Mouse (Mus musculus) stomach, postnatal 0 days (tissue): ENCODE measurements at regions not wholly inside any gene's neighbourhood (a gene's known extent, or its start where the extent isn't known, plus 50 kb on each side); places are given as distances from the start of the nearest gene placed in this dataset.

Experiments
- ATAC-seq: fragments of 200-750 bp; cut with Nextera tagmentation; 2 replicates; pipeline ENCODE4 v1.8.0; 2017; ENCODE audit not compliant: low FRiP score, low TSS enrichment
- DNase-seq: peaks from one replicate; pipeline ENCODE4 v3.0.0-alpha.2; 2016; ENCODE audit warnings: low spot score
- H3K27ac ChIP-seq: fragments of 300-500 bp; sonication (generic); replicated peaks from 2 replicates; pipeline ENCODE4 v1.5.1; 2014; ENCODE audit warnings: mild to moderate bottlenecking, control low read depth
- H3K27me3 ChIP-seq: fragments of 300-500 bp; sonication (generic); 2 replicates; pipeline ENCODE4 v1.6.1; 2014; ENCODE audit warnings: low read length; ENCODE audit not compliant: control insufficient read depth, insufficient read depth
- H3K36me3 ChIP-seq: fragments of 300-500 bp; sonication (generic); 2 replicates; pipeline ENCODE4 v1.6.1; 2014; ENCODE audit warnings: low read length, mixed read lengths; ENCODE audit not compliant: control insufficient read depth, insufficient read depth
- H3K4me1 ChIP-seq: fragments of 300-500 bp; sonication (generic); replicated peaks from 2 replicates; pipeline ENCODE4 v1.6.1; 2014; ENCODE audit warnings: antibody characterized with exemption; ENCODE audit not compliant: control insufficient read depth, insufficient read depth
- H3K4me2 ChIP-seq: fragments of 300-500 bp; sonication (generic); replicated peaks from 2 replicates; pipeline ENCODE4 v1.6.1; 2014; ENCODE audit warnings: low read depth, mild to moderate bottlenecking, control low read depth, moderate library complexity
- H3K4me3 ChIP-seq: fragments of 300-500 bp; sonication (generic); 2 replicates; pipeline ENCODE4 v1.5.1; 2014; ENCODE audit warnings: low read depth, low read length, control low read depth
- H3K9ac ChIP-seq: fragments of 300-500 bp; sonication (generic); 2 replicates; pipeline ENCODE4 v1.6.1; 2014; ENCODE audit warnings: mild to moderate bottlenecking, low read length, control low read depth, mixed read lengths
- H3K9me3 ChIP-seq: fragments of 300-500 bp; sonication (generic); 2 replicates; pipeline ENCODE4 v1.6.1; 2016; ENCODE audit warnings: low read length; ENCODE audit not compliant: control insufficient read depth
- CTCF ChIP-seq: IDR thresholded peaks from 2 replicates; pipeline ENCODE4 v1.5.1; 2016; ENCODE audit warnings: antibody characterized with exemption, low read depth, mild to moderate bottlenecking, moderate library complexity
- EP300 ChIP-seq: optimal IDR thresholded peaks from 2 replicates; pipeline ENCODE3; 2016; ENCODE audit warnings: antibody characterized with exemption
- WGBS: fragments of 180-500 bp; shearing (Covaris S2); extraction: QIAGEN DNeasy Blood & Tissue Kit; methylation state at CpG from one replicate; pipeline ENCODE4 v1.1.7; 2014; 5-methylcytosine and 5-hydroxymethylcytosine counted together

- Histone ChIP-seq H3K4me2 (no peak overlapping the region), H3K27ac (no peak overlapping the region), H3K27me3 (no peaks in the 10 kb centered on the region), H3K9ac (no peak overlapping the region), H3K4me3 (no peak overlapping the region), H3K9me3 (no peaks in the 10 kb centered on the region), H3K36me3 (no peaks in the 10 kb centered on the region), H3K4me1 (0 out of 2 replicates have a peak, but pooled peaks cover 2% of the 10 kb centered on the region)
- no peak for ATAC-seq
- 21% methylated on average over 2 of the region's 2 CpGs for WGBS
- DNase-seq: no peak
- TF ChIP-seq CTCF: no peak
- no peak for TF ChIP-seq EP300
Observed at GRCm38 (mm10) chr16:18718040-18718439, 58.6 kb upstream of the Cldn5 start.

- TF ChIP-seq CTCF (no peak), EP300 (no peak)
- H3K4me3 ChIP-seq: no peak overlapping the region
- H3K9me3 ChIP-seq: no peaks in the 10 kb centered on the region
- no peak for ATAC-seq
- no peaks in the 10 kb centered on the region for H3K27me3 ChIP-seq
- no peaks in the 10 kb centered on the region for H3K36me3 ChIP-seq
- H3K9ac ChIP-seq: no peak overlapping the region
- no peak for DNase-seq
- H3K4me2 ChIP-seq: no peak overlapping the region
- 27% methylated on average over 13 of the region's 13 CpGs for WGBS
- 0 out of 2 replicates have a peak, but pooled peaks cover 2% of the 10 kb centered on the region for H3K4me1 ChIP-seq
- no peak overlapping the region for H3K27ac ChIP-seq
Observed at GRCm38 (mm10) chr16:18720433-18721233, 56.0 kb upstream of the Cldn5 start.

- TF ChIP-seq EP300 (no peak), CTCF (no peak)
- 71% methylated on average over 3 of the region's 3 CpGs for WGBS
- Histone ChIP-seq H3K27ac (no peak overlapping the region), H3K9me3 (no peaks in the 10 kb centered on the region), H3K9ac (no peak overlapping the region), H3K4me3 (no peak overlapping the region), H3K36me3 (no peaks in the 10 kb centered on the region), H3K4me1 (0 out of 2 replicates have a peak, but pooled peaks cover 2% of the 10 kb centered on the region), H3K4me2 (no peak overlapping the region), H3K27me3 (no peaks in the 10 kb centered on the region)
- ATAC-seq: no peak
- no peak for DNase-seq
Observed at GRCm38 (mm10) chr16:18723186-18723843, 53.3 kb upstream of the Cldn5 start.

- ATAC-seq (no peak), DNase-seq (no peak)
- no peaks in the 10 kb centered on the region for H3K27me3 ChIP-seq
- no peak overlapping the region for H3K4me3 ChIP-seq
- TF ChIP-seq CTCF (peak; percentile 41), EP300 (no peak)
- H3K9me3 ChIP-seq: no peaks in the 10 kb centered on the region
- H3K36me3 ChIP-seq: no peaks in the 10 kb centered on the region
- no peak overlapping the region for H3K9ac ChIP-seq
- H3K4me1 ChIP-seq: 0 out of 2 replicates have a peak, but pooled peaks cover 2% of the 10 kb centered on the region
- H3K27ac ChIP-seq: no peak overlapping the region
- WGBS: 22% methylated on average over 3 of the region's 3 CpGs
- H3K4me2 ChIP-seq: no peak overlapping the region
Observed at GRCm38 (mm10) chr16:18723874-18724273, 52.8 kb upstream of the Cldn5 start.

GRCm38 (mm10) chr16:18724706-18725105, 51.9 kb upstream of the Cldn5 start:
- DNase-seq: no peak
- 0 out of 2 replicates have a peak, but pooled peaks cover 2% of the 10 kb centered on the region for H3K4me1 ChIP-seq
- 33% methylated on average over 6 of the region's 6 CpGs for WGBS
- no peaks in the 10 kb centered on the region for H3K27me3 ChIP-seq
- H3K9me3 ChIP-seq: no peaks in the 10 kb centered on the region
- H3K9ac ChIP-seq: no peak overlapping the region
- TF ChIP-seq EP300 (no peak), CTCF (no peak)
- ATAC-seq: no peak
- H3K4me2 ChIP-seq: no peak overlapping the region
- no peak overlapping the region for H3K27ac ChIP-seq
- no peaks in the 10 kb centered on the region for H3K36me3 ChIP-seq
- no peak overlapping the region for H3K4me3 ChIP-seq
